Mouse (Mus musculus) ES-E14 (cell line): ENCODE measurements at regions not wholly inside any gene's neighbourhood (a gene's known extent, or its start where the extent isn't known, plus 50 kb on each side); places are given as distances from the start of the nearest gene placed in this dataset.
"Not testable (repeated sequence)": the region's sequence is repeated elsewhere in the genome, so short reads cannot be mapped to it uniquely, and the experiment has no call there.

Experiments used
- DNase-seq: peaks from one replicate; pipeline ENCODE4 v3.0.0-alpha.2; 2013; ENCODE audit warnings: low read depth, low spot score
- H3K27ac ChIP-seq: 2 replicates; pipeline ENCODE4 v1.5.1; 2012; ENCODE audit warnings: low read depth, mild to moderate bottlenecking, low read length, moderate library complexity, mixed read lengths; ENCODE audit not compliant: poor library complexity, insufficient read depth, severe bottlenecking
- H3K36me3 ChIP-seq: 2 replicates; pipeline ENCODE4 v1.6.1; 2012; ENCODE audit warnings: mild to moderate bottlenecking, low read length, moderate library complexity, mixed read lengths; ENCODE audit not compliant: control insufficient read depth, poor library complexity, insufficient read depth, severe bottlenecking
- H3K4me1 ChIP-seq, 2 experiments: fragments of 150-350 bp in 1 of 2; sonication (generic) in 1 of 2; 2 replicates each; pipeline ENCODE4 v1.6.1; 2012; ENCODE audit warnings: low read length in 2 of 2, mild to moderate bottlenecking in 1 of 2, mixed read lengths in 1 of 2; ENCODE audit not compliant: control insufficient read depth in 2 of 2, insufficient read depth in 2 of 2, poor library complexity in 1 of 2
- H3K4me3 ChIP-seq, 2 experiments: fragments of 150-350 bp in 1 of 2; sonication (generic) in 1 of 2; 2 replicates each; pipeline ENCODE4 v1.5.1; 2012; ENCODE audit warnings: low read length in 2 of 2, low read depth in 1 of 2, mild to moderate bottlenecking in 1 of 2, mixed read lengths in 1 of 2; ENCODE audit not compliant: insufficient read depth in 1 of 2, poor library complexity in 1 of 2, severe bottlenecking in 1 of 2
- H3K9ac ChIP-seq: 2 replicates; pipeline ENCODE4 v1.6.1; 2012; ENCODE audit warnings: low read depth, mild to moderate bottlenecking, low read length, mixed read lengths; ENCODE audit not compliant: poor library complexity, insufficient read depth, severe bottlenecking
- H3K9me3 ChIP-seq: fragments of 150-350 bp; sonication (generic); 2 replicates; pipeline ENCODE4 v1.6.1; 2012; ENCODE audit warnings: low read depth, mild to moderate bottlenecking, low read length; ENCODE audit not compliant: control insufficient read depth, insufficient read depth
- CHD2 ChIP-seq: IDR thresholded peaks from 2 replicates; pipeline ENCODE4 v1.6.1; 2014; ENCODE audit warnings: mild to moderate bottlenecking, low read depth, low read length, inconsistent platforms
- HCFC1 ChIP-seq: IDR thresholded peaks from 2 replicates; pipeline ENCODE4 v1.6.1; 2012; ENCODE audit warnings: low read length, inconsistent platforms, borderline replicate concordance; ENCODE audit not compliant: insufficient read depth
- MAFK ChIP-seq: IDR thresholded peaks from 2 replicates; pipeline ENCODE4 v1.6.1; 2014; ENCODE audit warnings: mild to moderate bottlenecking, low read depth, low read length, inconsistent platforms; ENCODE audit not compliant: insufficient read depth
- ZC3H11A ChIP-seq: IDR thresholded peaks from 2 replicates; pipeline ENCODE4 v1.6.1; 2012; ENCODE audit warnings: low read depth, mild to moderate bottlenecking, inconsistent platforms, low read length, borderline replicate concordance
- ZNF384 ChIP-seq: IDR thresholded peaks from 2 replicates; pipeline ENCODE4 v1.6.1; 2012; ENCODE audit warnings: low read depth, low read length, inconsistent platforms
- in situ Hi-C, 2 experiments: fragments of 600-800 bp; cut with MboI; formaldehyde crosslinking; loops; one replicate each; pipeline ENCODE4 v1.15.1; 2025; ENCODE audit warnings: low sequenced_read_pairs in 2 of 2, inconsistent platforms in 1 of 2; ENCODE audit not compliant: unreplicated experiment in 2 of 2

GRCm38 (mm10) chr10:69020811-69021743 lies 130.2 kb upstream of the Rhobtb1 start:
- TF ChIP-seq HCFC1 (no peak), ZNF384 (no peak), ZC3H11A (no peak), MAFK (no peak), CHD2 (no peak)
- in situ Hi-C loops, result no loop called here
- no peak for DNase-seq
- H3K36me3 ChIP-seq, result no peaks in the 10 kb centered on the region
- no peak overlapping the region for H3K9ac ChIP-seq
- H3K4me1 ChIP-seq, result no peaks in the 10 kb centered on the region
- H3K4me3 ChIP-seq, result no peak overlapping the region
- no peak overlapping the region for H3K27ac ChIP-seq
- no peaks in the 10 kb centered on the region for H3K9me3 ChIP-seq

GRCm38 (mm10) chr10:69033410-69033809 lies 117.8 kb upstream of the Rhobtb1 start:
- Histone ChIP-seq H3K27ac (peak overlapping the region; percentile 75; the same call in 1 of the 2 replicates), H3K9ac (no peak overlapping the region; the same call in 1 of the 2 replicates), H3K4me3 (0 out of 4 replicates have a peak overlapping the region, but pooled peaks of 1 of the 2 experiments have one; percentile 14), H3K9me3 (no peaks in the 10 kb centered on the region), H3K36me3 (no peaks in the 10 kb centered on the region), H3K4me1 (peaks cover 0 to 7% of the 10 kb centered on the region in 2 experiments; a peak in 3 of 4 replicates)
- in situ Hi-C loops, result no loop called here
- no peak for TF ChIP-seq HCFC1
- peak; percentile 74 for TF ChIP-seq CHD2
- no peak for TF ChIP-seq MAFK
- no peak for TF ChIP-seq ZNF384
- no peak for TF ChIP-seq ZC3H11A
- peak; percentile 85 for DNase-seq

GRCm38 (mm10) chr10:69034390-69035120 lies 116.7 kb upstream of the Rhobtb1 start:
- no peak overlapping the region for H3K9ac ChIP-seq
- peak overlapping the region; percentile 26; the same call in 1 of the 2 replicates for H3K27ac ChIP-seq
- no peak overlapping the region for H3K4me3 ChIP-seq
- no peaks in the 10 kb centered on the region for H3K36me3 ChIP-seq
- in situ Hi-C loops, result no loop called here
- no peaks in the 10 kb centered on the region for H3K9me3 ChIP-seq
- TF ChIP-seq ZC3H11A (no peak), ZNF384 (peak; percentile 61; the same call in 1 of the 2 replicates)
- DNase-seq, result no peak
- H3K4me1 ChIP-seq, result peaks cover 0 to 7% of the 10 kb centered on the region in 2 experiments; a peak in 3 of 4 replicates

- H3K4me1 ChIP-seq, result not testable (repeated sequence)
Observed at GRCm38 (mm10) chr10:69035536-69035935, 115.7 kb upstream of the Rhobtb1 start.

More at GRCm38 (mm10) chr10:69035536-69035935, 115.7 kb upstream of the Rhobtb1 start:
- H3K36me3 ChIP-seq, H3K9me3 ChIP-seq, DNase-seq, H3K4me3 ChIP-seq, H3K9ac ChIP-seq, in situ Hi-C loops: not testable (repeated sequence)
- H3K27ac ChIP-seq, result peak overlapping the region; percentile 6; the same call in 1 of the 2 replicates
